Mouse (Mus musculus): Measurements from ENCODE around the gene Wdr49. TPM values are rescaled to one million over a fixed set of nuclear protein-coding genes. Genes with fewer than 3 reads are reported as not detected.

Wdr49 gene
- polyA plus RNA-seq (2014; fragmentation: Nextera tagmentation; extraction: Ambion mirVana), result not detected in 2 replicates

DNA sequence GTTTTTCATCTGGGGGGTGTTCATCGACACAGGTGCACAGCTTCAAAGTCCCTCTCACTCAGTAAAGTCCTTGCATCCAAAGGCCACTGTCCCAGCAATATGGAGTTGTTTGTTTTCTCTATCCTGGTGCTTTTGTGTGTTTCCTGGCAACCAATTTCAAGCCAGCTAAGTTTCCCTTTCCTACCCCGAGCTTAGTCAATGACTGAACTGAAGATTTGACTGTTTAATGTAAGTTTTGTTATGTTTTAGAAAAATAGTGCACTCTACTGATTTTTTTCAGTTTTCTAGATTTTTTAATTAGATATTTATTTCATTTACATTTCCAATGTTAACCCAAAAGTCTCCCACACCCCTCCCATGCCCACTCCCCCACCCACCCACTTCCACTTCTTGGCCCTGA is at the start of gene Wdr49:
Gene Wdr49, minus strand, starts transcription at position 101 of the 400 bp plus-strand sequence.
- Histone ChIP-seq H3K4me3 (ENCODE audit: low read depth, low read length) (no peak within 1 kb of the TSS), H3K4me2 (replicated peaks; ENCODE audit: low read depth, low read length) (no peak within 1 kb of the TSS), H3K4me1 (ENCODE audit: control insufficient read depth, insufficient read depth, low read length) (no peaks in the 10 kb centered on the region), H3K36me3 (ENCODE audit: control insufficient read depth, insufficient read depth, low read length) (no peaks in the 10 kb centered on the region), H3K9me3 (ENCODE audit: control insufficient read depth, low read depth, low read length) (no peaks in the 10 kb centered on the region), H3K27ac (ENCODE audit: low read length) (no peak within 1 kb of the TSS), H3K27me3 (ENCODE audit: control insufficient read depth, insufficient read depth, low read length) (no peaks in the 10 kb centered on the region), H3K9ac (replicated peaks; ENCODE audit: low read depth, low read length) (no peak within 1 kb of the TSS)
- 61% methylated on average over 2 of the region's 2 CpGs for WGBS
- ATAC-seq (ENCODE audit: insufficient number of reproducible peaks, insufficient read depth, low FRiP score, low read depth), result no peak

DNA sequence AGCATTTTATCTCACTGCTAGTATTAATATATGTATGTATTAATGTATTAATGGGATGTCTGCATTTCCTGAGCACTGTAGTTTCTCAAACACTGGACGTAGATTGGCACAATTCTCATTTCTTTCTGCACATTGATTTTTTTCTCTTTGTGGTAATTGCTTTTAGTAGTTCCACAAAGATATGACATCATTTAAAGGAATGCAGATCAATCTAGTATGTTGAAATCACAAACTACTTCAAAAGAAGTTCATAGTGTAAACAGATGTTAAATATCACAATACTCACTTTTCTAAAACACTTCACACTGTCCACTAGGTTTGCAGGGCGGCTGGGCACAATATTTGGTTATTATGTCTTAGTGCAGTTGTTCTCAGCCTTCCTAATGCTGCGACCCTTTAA is 49.1 kb upstream of the Wdr49 start:
- 72% methylated on average over 3 of the region's 3 CpGs for whole genome bisulfite sequencing
- no peak for ATAC-seq (ENCODE audit: insufficient number of reproducible peaks, insufficient read depth, low FRiP score, low read depth)
- no peak overlapping the region for H3K9ac ChIP-seq (replicated peaks; ENCODE audit: low read depth, low read length)

DNA sequence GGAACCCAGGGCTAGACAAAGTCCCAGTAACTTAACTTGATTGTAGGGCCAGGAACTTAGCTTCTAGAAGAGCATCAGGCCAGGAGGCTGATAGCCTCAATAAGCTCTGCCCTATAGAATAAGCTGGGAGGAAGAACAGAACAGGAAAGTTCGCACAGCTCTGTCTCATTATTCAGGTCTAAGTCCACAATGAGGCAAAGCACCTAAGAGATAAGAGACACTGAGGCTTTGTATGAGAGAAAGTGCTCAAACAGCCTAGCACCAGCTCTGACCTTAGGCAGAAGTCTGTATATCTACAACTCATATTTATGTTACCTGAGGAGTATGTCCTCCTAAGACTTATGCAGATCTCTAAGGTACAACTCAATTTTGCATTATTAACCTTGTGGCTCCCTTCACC is 40.6 kb upstream of the Wdr49 start:
- Histone ChIP-seq H3K4me3 (ENCODE audit: low read depth, low read length) (no peak overlapping the region), H3K27ac (ENCODE audit: low read length) (no peak overlapping the region), H3K9me3 (ENCODE audit: control insufficient read depth, low read depth, low read length) (no peaks in the 10 kb centered on the region), H3K9ac (replicated peaks; ENCODE audit: low read depth, low read length) (no peak overlapping the region), H3K4me2 (replicated peaks; ENCODE audit: low read depth, low read length) (no peak overlapping the region), H3K36me3 (ENCODE audit: control insufficient read depth, insufficient read depth, low read length) (peaks cover 20% of the 10 kb centered on the region; the same call in 1 of the 2 replicates), H3K4me1 (ENCODE audit: control insufficient read depth, insufficient read depth, low read length) (no peaks in the 10 kb centered on the region), H3K27me3 (ENCODE audit: control insufficient read depth, insufficient read depth, low read length) (no peaks in the 10 kb centered on the region)
- ATAC-seq (ENCODE audit: insufficient number of reproducible peaks, insufficient read depth, low FRiP score, low read depth), result no peak
- WGBS, result 80% methylated on average over 1 of the region's 1 CpGs

More for the DNA sequence above, 49.1 kb upstream of the Wdr49 start:
- Histone ChIP-seq H3K9me3 (ENCODE audit: control insufficient read depth, low read depth, low read length) (no peaks in the 10 kb centered on the region), H3K4me3 (ENCODE audit: low read depth, low read length) (no peak overlapping the region), H3K4me2 (replicated peaks; ENCODE audit: low read depth, low read length) (no peak overlapping the region), H3K36me3 (ENCODE audit: control insufficient read depth, insufficient read depth, low read length) (peaks cover 8% of the 10 kb centered on the region; the same call in 1 of the 2 replicates), H3K27me3 (ENCODE audit: control insufficient read depth, insufficient read depth, low read length) (no peaks in the 10 kb centered on the region), H3K4me1 (ENCODE audit: control insufficient read depth, insufficient read depth, low read length) (no peaks in the 10 kb centered on the region), H3K27ac (ENCODE audit: low read length) (no peak overlapping the region)

DNA sequence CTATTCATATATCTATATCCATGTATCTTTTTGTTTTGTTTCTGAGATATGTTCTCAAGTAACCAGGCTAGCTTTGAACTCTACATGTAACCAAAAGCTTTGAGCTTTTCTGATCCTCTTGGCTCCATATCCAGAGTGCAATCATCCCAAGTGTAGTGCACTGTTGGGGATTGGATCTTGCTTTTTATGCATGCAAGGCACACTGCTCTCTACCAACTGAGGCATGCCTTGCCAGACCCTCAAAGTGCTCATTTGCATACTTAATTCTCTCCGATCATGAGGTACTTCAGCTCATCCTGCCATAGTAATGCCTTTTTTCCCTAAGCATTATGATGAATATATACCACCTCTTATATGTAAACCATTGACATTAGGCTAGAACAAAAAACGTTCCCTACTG is 39.4 kb upstream of the Wdr49 start:
- no peaks in the 10 kb centered on the region for H3K4me1 ChIP-seq (ENCODE audit: control insufficient read depth, insufficient read depth, low read length)
- H3K27me3 ChIP-seq (ENCODE audit: control insufficient read depth, insufficient read depth, low read length), result no peaks in the 10 kb centered on the region
- no peak overlapping the region for H3K4me3 ChIP-seq (ENCODE audit: low read depth, low read length)
- WGBS, result 88% methylated on average over 2 of the region's 2 CpGs
- no peak overlapping the region for H3K4me2 ChIP-seq (replicated peaks; ENCODE audit: low read depth, low read length)
- no peaks in the 10 kb centered on the region for H3K9me3 ChIP-seq (ENCODE audit: control insufficient read depth, low read depth, low read length)
- H3K36me3 ChIP-seq (ENCODE audit: control insufficient read depth, insufficient read depth, low read length), result peaks cover 14% of the 10 kb centered on the region; the same call in 1 of the 2 replicates
- H3K9ac ChIP-seq (replicated peaks; ENCODE audit: low read depth, low read length), result no peak overlapping the region
- ATAC-seq (ENCODE audit: insufficient number of reproducible peaks, insufficient read depth, low FRiP score, low read depth), result no peak
- no peak overlapping the region for H3K27ac ChIP-seq (ENCODE audit: low read length)

DNA sequence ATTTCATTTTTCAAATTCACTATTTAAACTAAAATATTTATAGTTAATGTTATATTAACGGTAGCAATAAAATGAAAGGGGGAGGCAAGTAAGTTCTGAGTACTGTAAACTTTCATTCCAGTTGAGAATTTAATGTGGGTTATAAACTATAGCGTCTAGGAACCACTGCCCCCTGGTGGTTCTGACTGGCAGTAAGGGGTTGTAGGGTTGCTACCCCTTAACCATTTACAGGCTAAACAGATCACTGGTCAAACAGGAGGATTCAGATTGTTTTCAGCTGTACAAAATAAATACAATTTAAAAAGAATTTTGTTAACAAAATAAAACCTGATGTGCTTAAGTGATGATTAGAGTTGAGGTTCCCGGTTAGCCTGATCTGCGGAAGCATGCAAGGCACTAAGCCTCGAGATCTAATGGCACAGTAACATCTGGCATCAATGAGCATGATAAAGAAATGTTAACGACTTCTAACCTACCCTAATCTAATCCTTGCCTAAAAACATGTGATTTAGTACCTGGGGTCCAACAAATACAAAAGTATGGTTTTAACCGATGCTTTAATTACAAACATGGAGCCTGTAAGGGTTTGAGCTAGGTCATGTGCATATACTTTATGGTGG is 35.8 kb upstream of the Wdr49 start:
- Histone ChIP-seq H3K9me3 (ENCODE audit: control insufficient read depth, low read depth, low read length) (no peaks in the 10 kb centered on the region), H3K27me3 (ENCODE audit: control insufficient read depth, insufficient read depth, low read length) (no peaks in the 10 kb centered on the region), H3K4me2 (replicated peaks; ENCODE audit: low read depth, low read length) (no peak overlapping the region), H3K4me1 (ENCODE audit: control insufficient read depth, insufficient read depth, low read length) (no peaks in the 10 kb centered on the region), H3K36me3 (ENCODE audit: control insufficient read depth, insufficient read depth, low read length) (peaks cover 11% of the 10 kb centered on the region; the same call in 1 of the 2 replicates), H3K27ac (ENCODE audit: low read length) (no peak overlapping the region), H3K4me3 (ENCODE audit: low read depth, low read length) (no peak overlapping the region), H3K9ac (replicated peaks; ENCODE audit: low read depth, low read length) (no peak overlapping the region)
- no peak for ATAC-seq (ENCODE audit: insufficient number of reproducible peaks, insufficient read depth, low FRiP score, low read depth)
- WGBS, result 78% methylated on average over 7 of the region's 7 CpGs

DNA sequence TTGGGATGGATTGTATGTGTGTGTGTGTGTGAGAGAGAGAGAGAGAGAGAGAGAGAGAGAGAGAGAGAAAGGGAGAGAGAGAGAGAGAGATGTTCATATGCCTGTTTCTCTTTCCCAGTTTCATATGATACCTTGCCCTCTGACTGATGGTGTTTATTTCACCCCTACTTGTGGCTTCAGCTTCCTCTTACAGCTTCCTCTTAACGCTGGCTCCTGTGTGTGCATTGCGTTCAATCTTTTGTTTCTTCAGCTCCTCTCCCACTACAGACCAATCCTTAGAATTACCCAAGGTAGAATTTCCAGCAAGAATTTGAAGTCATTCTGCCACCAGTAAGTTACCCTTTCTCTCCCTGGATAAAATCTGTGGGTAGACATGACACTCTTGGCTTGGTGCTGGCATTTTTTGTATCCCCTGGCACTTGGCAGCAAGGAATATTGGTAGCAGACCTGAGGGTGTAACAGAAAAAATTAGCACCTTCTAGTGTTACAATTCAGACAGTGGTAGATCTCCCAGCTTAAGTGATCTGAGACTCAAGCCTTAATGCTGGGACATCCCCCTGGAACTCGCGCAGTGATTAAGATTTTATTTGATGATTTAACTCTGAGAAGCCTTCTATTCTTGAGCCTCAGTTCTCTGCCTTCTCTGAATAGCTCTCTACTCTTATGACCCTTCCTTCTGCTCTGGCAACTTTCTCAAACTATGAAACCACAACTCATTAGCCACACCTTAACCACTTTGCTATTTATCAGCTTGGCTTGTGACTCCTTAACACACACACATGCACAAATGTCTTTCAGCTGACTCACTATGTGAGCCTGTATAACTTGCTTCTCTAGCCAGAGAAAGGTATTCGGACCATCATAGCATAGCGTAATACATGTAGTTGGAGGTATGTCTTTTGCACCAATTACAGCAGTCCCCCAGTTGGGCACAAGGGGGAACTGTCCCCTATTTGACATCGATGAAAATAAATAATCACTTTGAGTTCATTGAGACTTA is 17.3 kb upstream of the Wdr49 start:
- no peak overlapping the region for H3K4me3 ChIP-seq (ENCODE audit: low read depth, low read length)
- no peak overlapping the region for H3K9ac ChIP-seq (replicated peaks; ENCODE audit: low read depth, low read length)
- no peaks in the 10 kb centered on the region for H3K4me1 ChIP-seq (ENCODE audit: control insufficient read depth, insufficient read depth, low read length)
- ATAC-seq (ENCODE audit: insufficient number of reproducible peaks, insufficient read depth, low FRiP score, low read depth), result no peak
- WGBS, result 78% methylated on average over 7 of the region's 7 CpGs
- H3K27me3 ChIP-seq (ENCODE audit: control insufficient read depth, insufficient read depth, low read length), result no peaks in the 10 kb centered on the region
- no peaks in the 10 kb centered on the region for H3K9me3 ChIP-seq (ENCODE audit: control insufficient read depth, low read depth, low read length)
- H3K27ac ChIP-seq (ENCODE audit: low read length), result no peak overlapping the region
- no peak overlapping the region for H3K4me2 ChIP-seq (replicated peaks; ENCODE audit: low read depth, low read length)
- H3K36me3 ChIP-seq (ENCODE audit: control insufficient read depth, insufficient read depth, low read length), result no peaks in the 10 kb centered on the region

DNA sequence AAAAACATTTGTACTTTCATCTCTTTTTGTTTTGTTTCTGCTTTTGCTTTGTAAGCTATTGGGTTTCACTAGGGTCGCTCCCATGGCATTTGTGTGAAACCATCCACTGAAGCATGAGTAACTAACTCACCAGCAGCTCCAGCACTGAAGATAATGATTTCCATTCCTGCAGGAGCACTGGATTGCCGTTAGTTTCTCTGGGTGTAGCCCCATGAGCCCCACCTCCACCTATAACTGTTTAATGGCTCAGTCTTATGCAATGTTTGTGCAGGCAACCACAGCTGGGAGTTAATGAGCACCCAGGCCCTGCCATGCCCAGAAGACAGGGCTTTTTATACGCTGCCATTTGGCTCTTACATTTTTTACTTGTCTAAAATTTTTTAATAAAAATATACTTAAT is 11.0 kb upstream of the Wdr49 start:
- no peak overlapping the region for H3K4me2 ChIP-seq (replicated peaks; ENCODE audit: low read depth, low read length)
- no peaks in the 10 kb centered on the region for H3K36me3 ChIP-seq (ENCODE audit: control insufficient read depth, insufficient read depth, low read length)
- 68% methylated on average over 3 of the region's 3 CpGs for WGBS

DNA sequence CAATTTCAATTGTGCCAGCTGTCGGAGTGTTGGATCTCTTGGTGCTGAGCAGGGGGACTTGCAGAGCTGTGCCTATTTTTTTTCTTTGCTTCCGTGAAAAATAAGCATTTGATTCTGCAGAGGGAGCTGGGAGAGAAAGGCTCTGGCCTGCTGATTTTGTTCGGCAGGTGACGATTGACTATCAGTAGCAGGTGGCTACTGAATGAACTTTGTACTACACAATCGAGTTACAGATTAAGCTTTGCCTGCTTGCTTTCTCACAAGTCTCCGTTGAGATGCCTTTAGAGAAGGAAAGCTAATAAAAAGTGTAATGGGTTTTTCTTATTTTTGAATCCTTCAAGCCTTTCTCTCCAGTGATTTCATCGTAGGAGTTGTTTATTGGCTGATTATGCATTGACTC is 6.8 kb downstream of the Wdr49 start:
- 66% methylated on average over 7 of the region's 7 CpGs for WGBS
- no peaks in the 10 kb centered on the region for H3K27me3 ChIP-seq (ENCODE audit: control insufficient read depth, insufficient read depth, low read length)
- no peak for ATAC-seq (ENCODE audit: insufficient number of reproducible peaks, insufficient read depth, low FRiP score, low read depth)
- H3K36me3 ChIP-seq (ENCODE audit: control insufficient read depth, insufficient read depth, low read length), result no peaks in the 10 kb centered on the region
- H3K9me3 ChIP-seq (ENCODE audit: control insufficient read depth, low read depth, low read length), result no peaks in the 10 kb centered on the region
- no peak overlapping the region for H3K9ac ChIP-seq (replicated peaks; ENCODE audit: low read depth, low read length)
- no peak overlapping the region for H3K4me3 ChIP-seq (ENCODE audit: low read depth, low read length)
- no peaks in the 10 kb centered on the region for H3K4me1 ChIP-seq (ENCODE audit: control insufficient read depth, insufficient read depth, low read length)
- no peak overlapping the region for H3K27ac ChIP-seq (ENCODE audit: low read length)
- H3K4me2 ChIP-seq (replicated peaks; ENCODE audit: low read depth, low read length), result no peak overlapping the region

More for the DNA sequence above, 11.0 kb upstream of the Wdr49 start:
- no peaks in the 10 kb centered on the region for H3K4me1 ChIP-seq (ENCODE audit: control insufficient read depth, insufficient read depth, low read length)
- H3K9me3 ChIP-seq (ENCODE audit: control insufficient read depth, low read depth, low read length), result no peaks in the 10 kb centered on the region
- H3K4me3 ChIP-seq (ENCODE audit: low read depth, low read length), result no peak overlapping the region
- no peak overlapping the region for H3K9ac ChIP-seq (replicated peaks; ENCODE audit: low read depth, low read length)
- no peak for ATAC-seq (ENCODE audit: insufficient number of reproducible peaks, insufficient read depth, low FRiP score, low read depth)
- no peaks in the 10 kb centered on the region for H3K27me3 ChIP-seq (ENCODE audit: control insufficient read depth, insufficient read depth, low read length)
- no peak overlapping the region for H3K27ac ChIP-seq (ENCODE audit: low read length)

Measured in stomach, embryonic 14.5 days (tissue).